Mouse (Mus musculus) WW6 (cell line): Measurements from ENCODE around the gene Erc2.

Source experiments
- DNase-seq: peaks from one replicate; pipeline ENCODE4 v3.0.0-alpha.2; 2013; ENCODE audit warnings: low read depth, low spot score

Gene Erc2

GRCm38 (mm10) chr14:28293921-28294320 lies 671.7 kb downstream of the Erc2 start:
- DNase-seq, result no peak

- no peak for DNase-seq
These were observed 672.9 kb downstream of the Erc2 start for GRCm38 (mm10) chr14:28295145-28295544.

GRCm38 (mm10) chr14:28300095-28300494 lies 677.9 kb downstream of the Erc2 start:
- DNase-seq, result no peak

- no peak for DNase-seq
These were observed 679.0 kb downstream of the Erc2 start for GRCm38 (mm10) chr14:28301251-28301650.

- DNase-seq, result no peak
These were observed 681.9 kb downstream of the Erc2 start for GRCm38 (mm10) chr14:28304131-28304530.

GRCm38 (mm10) chr14:28308661-28309060 lies 686.4 kb downstream of the Erc2 start:
- no peak for DNase-seq

- DNase-seq, result no peak
These were observed 694.6 kb downstream of the Erc2 start for GRCm38 (mm10) chr14:28316851-28317250.

- DNase-seq, result no peak
These were observed 699.8 kb downstream of the Erc2 start for GRCm38 (mm10) chr14:28321916-28322534.

GRCm38 (mm10) chr14:28323243-28323642 lies 701.0 kb downstream of the Erc2 start:
- no peak for DNase-seq

- no peak for DNase-seq
These were observed 701.5 kb downstream of the Erc2 start for GRCm38 (mm10) chr14:28323727-28324126.

GRCm38 (mm10) chr14:28326456-28326855 lies 704.2 kb downstream of the Erc2 start:
- DNase-seq, result no peak

GRCm38 (mm10) chr14:28328512-28328911 lies 706.3 kb downstream of the Erc2 start:
- no peak for DNase-seq

- DNase-seq, result no peak
These were observed 708.9 kb downstream of the Erc2 start for GRCm38 (mm10) chr14:28331108-28331507.

GRCm38 (mm10) chr14:28332351-28332953 lies 710.2 kb downstream of the Erc2 start:
- DNase-seq, result no peak

- no peak for DNase-seq
These were observed 716.9 kb downstream of the Erc2 start for GRCm38 (mm10) chr14:28339146-28339545.

- no peak for DNase-seq
These were observed 726.9 kb downstream of the Erc2 start for GRCm38 (mm10) chr14:28349129-28349528.

GRCm38 (mm10) chr14:28356031-28356430 lies 733.8 kb downstream of the Erc2 start:
- DNase-seq, result no peak

GRCm38 (mm10) chr14:28359502-28359901 lies 737.3 kb downstream of the Erc2 start:
- no peak for DNase-seq

- no peak for DNase-seq
These were observed 737.8 kb downstream of the Erc2 start for GRCm38 (mm10) chr14:28359983-28360382.

- no peak for DNase-seq
These were observed 740.1 kb downstream of the Erc2 start for GRCm38 (mm10) chr14:28362336-28362735.

- no peak for DNase-seq
These were observed 748.5 kb downstream of the Erc2 start for GRCm38 (mm10) chr14:28370713-28371112.

- DNase-seq, result no peak
These were observed 749.4 kb downstream of the Erc2 start for GRCm38 (mm10) chr14:28371651-28372050.

GRCm38 (mm10) chr14:28375642-28376091 lies 753.4 kb downstream of the Erc2 start:
- DNase-seq, result no peak
